Mouse (Mus musculus) embryo, embryonic 11 days (tissue): Measurements from ENCODE around the gene Mov10l1.

ENCODE experiments used
- DNase-seq: peaks from one replicate; pipeline ENCODE4 v3.0.0-alpha.2; 2015

The Mov10l1 gene

DNA sequence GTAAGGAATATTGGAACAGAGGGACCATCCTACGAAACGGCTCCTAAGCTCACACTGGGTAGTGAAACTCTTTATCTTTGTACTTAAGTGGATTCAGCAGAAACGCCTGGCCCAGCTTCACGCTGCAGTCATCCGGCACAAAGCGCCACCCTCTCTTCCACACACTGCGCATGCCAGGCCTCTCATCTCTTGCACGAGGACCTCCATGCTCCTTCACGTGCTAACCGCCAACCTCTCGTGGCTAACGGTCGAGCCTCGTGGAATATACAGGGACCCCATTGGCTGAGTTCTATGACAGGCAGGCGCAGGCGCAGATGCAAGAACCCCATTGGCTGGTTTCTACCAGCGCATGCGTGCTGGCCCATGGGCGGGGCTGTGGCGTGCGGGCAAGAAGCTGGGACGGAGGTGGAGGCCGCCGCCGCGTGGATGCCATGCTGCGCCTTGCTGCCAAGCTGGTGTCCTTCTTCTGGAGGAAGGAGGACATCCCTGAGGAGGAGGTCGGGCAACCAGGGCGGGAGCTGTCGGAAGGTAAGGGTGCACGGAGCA lies at the start of gene Mov10l1:
TSS of gene Mov10l1 (plus strand) at position 376 of the 546 bp plus-strand sequence.
- DNase-seq, result no peak

DNA sequence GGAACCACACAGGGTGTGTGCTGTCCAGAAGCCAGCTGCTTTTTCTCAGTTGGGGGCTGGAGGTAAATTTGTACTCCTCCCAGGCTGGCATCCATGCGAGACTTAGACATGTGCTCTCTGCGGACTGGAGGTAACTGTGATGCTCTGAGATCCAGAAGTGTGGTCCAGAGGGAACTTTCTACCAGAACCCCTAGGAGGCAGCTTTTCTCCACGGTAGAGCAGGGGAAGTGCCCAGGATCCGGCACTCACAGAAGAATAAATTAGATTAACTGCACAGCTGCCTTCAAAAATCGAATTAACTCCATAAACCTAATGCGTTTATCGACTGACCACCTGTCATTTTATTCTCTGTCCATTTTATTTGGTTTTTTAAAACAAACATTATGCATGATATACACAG lies 48.6 kb upstream of the Mov10l1 start:
- DNase-seq, result peak; percentile 43

DNA sequence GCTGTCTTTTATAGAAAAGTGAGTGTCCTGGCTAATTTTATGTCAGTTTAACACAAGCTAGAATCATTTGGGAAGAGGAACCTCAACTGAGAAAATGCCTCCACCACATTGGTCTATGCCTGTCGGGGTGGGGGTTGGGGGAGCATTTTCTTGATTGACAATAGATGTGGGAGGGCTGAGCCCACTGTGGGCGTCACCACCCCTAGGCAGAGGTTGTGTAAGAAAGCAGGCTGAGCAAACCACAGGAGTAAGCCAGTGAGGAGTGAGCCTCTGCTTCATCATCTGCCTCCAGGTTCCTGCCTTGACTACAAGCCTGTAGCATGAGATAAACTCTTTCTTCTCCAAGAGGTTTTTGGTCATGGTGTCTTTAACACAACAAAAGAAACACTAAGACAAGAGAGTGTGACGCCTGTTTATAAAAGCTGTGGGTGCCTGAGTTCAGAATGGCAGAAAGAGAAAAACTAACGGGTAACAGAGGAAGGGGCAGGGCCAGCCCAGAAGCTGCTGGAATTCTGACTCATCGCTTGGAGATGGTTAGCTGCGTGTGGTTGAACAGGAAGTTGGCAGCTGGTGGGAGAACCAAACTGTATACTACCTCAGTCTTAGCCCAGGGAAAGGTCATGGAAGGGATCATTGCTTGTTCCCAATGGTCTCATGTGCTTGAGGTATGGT lies 46.0 kb upstream of the Mov10l1 start:
- no peak for DNase-seq

DNA sequence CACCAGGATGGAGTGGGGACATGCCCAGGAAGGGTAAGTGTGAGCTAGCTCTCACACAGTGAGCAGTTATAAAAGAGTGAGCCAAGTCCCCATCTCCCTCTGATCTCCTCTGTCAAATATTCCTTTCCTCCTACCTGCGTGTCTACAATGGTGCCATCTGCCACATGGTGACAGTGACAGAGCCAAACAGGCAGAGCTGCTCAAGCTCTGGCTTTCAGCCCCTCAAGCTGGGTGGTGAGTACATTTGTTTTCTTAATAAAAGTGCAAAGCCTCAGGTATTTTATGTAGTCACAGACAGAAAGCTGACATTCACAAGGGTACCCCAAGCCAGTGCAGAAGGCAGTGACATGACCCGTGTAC lies 45.4 kb upstream of the Mov10l1 start:
- no peak for DNase-seq

DNA sequence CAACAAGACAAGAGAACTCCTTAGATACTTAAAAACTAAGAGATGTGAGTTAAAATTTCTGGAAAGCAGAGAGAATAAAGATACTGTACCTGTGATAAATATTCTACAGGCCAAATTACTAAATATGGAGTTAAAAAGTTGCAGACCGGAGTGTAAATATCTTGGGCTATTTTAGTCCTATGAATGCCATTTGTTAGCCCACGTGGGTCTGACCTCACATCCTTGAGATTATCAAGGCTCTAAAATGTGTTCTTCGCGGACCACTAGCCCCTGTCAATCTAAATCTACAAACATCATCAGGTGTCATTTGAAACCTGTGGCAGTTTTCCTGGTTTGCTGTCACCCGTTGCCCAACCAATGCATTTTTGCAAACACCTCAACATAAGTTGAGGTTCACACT lies 39.9 kb upstream of the Mov10l1 start:
- DNase-seq, result no peak

DNA sequence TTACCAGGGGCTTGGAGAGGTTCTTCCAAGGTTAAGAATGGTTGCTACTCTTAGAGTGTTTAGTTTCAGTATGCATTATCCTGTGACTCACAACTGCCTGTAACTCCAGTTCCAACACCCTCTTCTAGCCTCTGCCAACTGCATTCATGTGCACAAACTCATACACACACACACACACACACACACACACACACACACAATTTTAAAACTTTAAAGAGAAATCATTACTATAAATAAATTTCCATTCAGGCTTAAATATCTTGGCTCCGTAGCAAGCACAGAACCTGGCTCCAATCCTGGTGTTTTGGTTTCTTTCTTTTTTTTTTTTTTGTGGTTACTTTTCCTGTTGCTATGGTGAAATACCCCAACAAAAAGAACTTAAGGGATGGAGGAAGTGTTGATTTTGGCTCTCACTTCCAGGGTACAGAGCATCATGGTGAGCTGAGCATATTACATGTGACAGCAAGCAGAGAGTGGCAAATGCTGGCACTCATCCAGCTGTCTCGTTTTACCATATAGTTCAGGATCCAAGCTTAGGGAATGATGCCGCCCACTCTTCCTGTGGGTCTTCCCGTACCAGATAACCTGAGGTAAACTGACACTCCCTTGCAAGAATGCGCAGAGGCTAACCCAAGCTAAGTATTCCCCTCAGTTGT lies 38.7 kb upstream of the Mov10l1 start:
- DNase-seq, result no peak

DNA sequence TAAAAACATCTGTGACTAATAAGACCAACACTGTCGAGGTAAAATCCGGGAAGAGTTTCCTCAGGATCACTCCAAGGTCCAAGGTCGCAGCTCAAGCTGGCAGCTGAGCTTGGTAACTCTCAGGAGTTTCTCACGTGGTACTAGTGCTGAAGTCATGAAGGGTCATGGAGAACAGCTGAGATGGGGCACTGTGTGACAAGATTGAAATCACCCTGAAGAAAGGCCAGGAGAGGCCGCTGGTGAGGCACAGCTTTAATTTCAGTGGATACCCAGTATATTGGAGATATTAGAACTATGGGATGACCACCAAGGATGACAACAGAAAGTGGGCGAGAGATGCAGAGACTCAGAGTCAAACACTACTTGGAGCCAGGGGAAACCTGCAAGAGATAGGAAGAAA lies 35.9 kb upstream of the Mov10l1 start:
- DNase-seq, result peak; percentile 17

DNA sequence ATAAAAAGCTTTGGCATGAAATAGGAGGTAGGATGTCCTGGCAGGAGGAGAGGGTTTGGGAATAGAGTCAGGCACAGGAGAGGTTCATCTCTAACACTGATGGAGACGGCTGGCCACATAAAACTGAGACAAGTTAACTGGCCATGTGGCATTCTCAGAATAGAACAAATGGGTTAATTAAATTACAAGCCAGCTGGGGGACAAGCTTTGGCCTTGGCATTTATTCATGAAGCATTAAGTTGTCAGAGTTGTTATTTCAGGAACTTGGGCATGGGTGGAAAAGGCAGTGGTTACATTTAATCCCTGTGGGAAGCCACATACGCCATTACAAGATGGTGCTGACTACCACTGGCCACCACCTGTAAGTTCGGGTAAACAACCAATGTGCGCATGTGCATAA lies 31.5 kb upstream of the Mov10l1 start:
- DNase-seq, result no peak

DNA sequence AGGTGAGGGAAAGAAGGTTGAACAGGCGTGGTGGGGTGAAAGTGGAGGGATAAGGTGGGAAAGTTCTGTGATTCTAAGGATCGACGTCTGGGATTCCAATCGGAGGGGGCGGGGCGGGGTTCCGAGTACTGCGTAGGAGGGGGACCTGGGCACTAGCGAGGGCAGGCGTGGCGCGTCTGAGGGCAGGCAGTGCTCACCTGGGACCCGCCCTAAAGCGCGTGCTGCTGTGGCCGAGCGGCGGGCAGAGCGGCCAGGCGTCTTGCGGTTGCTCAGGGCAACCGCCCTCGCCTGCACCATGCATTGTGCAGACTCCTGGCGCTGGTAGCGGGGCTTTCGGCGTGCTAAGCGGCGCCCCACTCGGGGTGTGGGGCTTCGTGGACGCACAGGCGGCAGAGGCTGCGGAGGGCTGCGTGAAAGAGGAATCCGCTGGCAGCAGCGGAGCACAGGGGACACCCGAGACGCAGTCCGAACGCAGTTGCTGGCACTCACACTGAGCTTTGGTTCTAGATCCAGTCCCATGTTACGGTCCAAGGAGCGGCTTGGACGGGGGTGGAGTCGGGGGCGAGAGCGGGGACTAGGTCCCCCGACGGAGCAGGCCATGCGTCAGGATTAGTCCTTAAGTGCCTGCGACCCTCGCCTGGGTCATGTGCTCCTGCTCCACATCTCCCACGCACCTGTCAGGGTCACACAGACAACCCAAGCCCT lies 28.2 kb upstream of the Mov10l1 start, which contains the start of gene Ttll8:
TSS of gene Ttll8 (minus strand) at position 51 of the 705 bp plus-strand sequence.
- peak; percentile 68 for DNase-seq

DNA sequence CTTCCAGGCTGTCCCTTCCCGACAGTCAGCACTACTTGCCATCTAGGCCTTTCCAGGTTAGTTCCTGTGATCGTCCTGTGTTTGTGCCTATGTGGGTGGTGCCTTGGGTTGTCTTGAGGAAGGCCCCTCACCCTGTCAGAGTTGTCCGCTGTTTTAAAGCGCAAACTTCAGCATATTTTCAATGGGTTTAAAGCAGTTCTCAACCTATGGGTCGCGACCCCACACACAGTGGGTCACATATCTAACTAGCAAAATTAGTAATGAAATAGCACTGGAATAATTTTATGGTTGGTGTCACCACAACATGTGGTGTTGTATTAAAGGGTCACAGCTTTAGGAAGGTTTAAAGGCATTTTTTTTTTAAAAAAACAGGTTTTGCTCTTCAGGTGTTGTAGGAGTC lies 27.4 kb upstream of the Mov10l1 start:
- DNase-seq, result no peak

DNA sequence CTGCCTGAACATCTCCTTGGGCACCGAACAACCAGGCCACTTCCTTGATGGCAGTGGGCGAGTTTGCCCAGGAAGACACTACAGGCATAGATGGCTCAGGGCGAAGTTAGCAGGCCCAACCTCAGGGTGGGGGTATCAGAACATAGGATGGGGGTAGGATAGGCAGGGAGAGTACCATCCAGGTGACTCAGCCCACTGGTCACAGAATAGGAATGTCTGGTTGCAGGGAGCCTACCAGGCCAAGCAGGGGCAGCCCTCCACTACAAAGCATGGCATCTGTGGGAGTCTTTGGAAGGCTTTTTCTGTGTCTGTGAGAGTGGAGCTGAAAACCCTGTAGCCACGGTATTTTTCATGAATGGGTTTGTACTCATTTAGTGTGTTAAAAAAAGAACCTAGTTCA lies 25.2 kb upstream of the Mov10l1 start:
- no peak for DNase-seq

DNA sequence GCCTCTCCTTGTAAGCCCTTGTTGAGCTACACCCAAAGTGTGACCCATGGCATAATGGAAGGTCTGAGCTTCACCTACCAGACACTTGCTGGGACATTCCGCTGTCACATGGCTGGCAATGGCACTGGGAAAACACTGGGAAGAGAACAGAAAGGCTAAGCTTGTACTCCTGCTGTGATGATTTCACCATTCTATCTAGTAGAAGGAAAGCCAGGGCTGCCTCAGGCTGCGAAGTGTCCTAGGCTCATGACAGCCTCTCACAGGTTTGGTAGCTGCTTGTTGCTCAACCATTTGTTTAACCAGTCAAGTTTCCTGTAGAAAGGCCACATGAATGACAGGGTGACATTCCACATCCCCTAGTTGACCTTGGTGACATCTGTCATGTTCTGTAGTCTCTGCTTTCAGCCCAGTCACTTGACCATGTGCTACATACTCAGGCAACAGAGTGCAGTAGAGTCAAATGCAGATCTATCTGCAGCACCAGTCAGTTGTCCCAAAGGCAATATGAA lies 18.6 kb upstream of the Mov10l1 start:
- DNase-seq, result no peak

DNA sequence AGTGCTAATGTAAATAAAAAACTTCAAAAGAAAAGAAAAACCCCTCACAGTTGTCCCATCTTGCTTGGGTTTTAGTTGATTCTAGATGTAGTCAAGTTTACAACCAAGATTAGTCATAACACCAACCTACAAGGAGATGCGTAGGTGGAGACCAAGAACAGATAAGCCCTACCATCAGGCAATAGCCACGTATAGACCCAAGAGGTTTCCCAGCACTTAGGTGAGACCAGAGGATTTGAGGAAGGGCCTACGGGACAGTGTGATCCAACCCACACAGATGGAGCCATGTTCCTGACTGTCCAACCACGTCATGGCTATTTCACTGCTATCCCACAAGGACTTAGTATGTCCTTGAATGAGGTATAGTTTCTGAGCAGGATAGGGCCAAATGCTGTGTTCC lies 10.4 kb upstream of the Mov10l1 start:
- no peak for DNase-seq

DNA sequence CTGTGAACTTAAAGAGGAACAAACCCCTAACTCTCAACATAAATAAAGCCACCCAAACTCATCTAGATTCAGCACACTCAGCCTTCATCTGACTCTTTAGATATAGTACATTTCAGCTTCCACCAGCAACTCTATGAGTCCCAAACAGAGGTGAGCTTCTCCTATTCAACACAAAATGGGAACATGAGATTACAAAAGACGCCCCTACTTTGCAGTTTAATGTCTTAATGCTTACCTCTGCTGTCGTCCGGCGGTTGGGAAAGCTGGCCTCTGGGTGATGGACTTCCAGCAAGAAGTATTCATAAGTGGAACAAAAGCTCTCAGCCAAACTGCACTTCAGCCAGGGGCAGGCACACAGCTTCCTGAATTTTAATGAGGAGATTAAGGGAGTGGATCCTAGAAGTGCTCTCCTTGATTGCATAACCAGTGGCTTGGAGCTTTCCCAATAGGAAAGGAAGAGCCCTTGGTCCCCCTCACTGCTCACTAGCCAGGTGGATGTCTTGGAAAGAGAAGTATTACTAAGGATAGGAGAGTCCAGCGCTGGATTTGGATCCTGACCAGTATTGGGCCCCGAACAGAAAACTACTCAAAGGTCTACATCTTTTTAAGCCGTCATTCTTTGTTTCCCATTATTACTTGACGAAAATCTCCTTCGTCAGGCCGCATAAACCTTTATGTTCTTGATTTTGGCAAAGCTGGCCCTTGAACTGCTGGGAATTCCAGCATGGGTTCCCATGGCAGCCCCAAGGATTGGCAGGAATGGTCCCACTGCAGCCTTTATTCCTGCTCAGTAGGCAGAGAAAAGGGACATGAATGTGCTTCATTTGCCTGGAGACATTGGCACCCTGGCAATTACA lies 4.2 kb upstream of the Mov10l1 start, which contains the start of gene Mlc1:
TSS of gene Mlc1 (minus strand) at position 727 of the 857 bp plus-strand sequence.
- peak; percentile 53 for DNase-seq

DNA sequence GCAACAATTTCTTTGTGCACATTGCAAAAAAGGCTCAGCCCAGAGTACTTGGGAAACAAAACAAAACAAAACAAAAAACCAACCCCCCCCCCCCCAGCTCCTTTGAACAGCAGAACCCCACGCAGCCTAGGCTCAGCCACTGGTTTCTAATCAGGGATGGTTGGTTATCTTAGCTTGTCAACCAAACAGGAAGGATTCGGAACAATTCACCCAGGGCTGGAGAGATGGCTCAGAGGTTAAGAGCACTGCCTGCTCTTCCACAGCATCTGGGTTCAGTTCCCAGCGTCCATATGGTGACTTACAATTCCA lies 3.6 kb upstream of the Mov10l1 start:
- DNase-seq, result no peak

DNA sequence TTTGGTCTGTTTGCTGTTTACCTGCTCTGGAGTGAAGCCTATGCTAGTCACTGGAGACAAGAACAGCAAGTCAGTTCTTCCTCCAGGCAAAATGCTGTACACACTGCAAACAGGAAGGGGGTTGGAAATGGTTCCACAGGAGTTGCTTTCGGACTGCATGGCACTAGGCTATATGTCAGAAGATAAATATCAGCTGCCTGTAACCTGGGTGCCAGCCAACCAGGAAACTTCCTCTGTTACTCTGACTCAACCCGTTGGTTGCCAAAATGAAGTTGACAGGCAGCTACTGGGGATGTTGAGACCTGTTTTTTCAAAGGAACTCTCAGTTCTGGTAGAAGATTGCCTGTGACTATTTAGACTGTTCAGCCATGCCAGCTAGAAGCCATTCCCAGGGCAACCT lies 6.5 kb downstream of the Mov10l1 start:
- DNase-seq, result no peak

DNA sequence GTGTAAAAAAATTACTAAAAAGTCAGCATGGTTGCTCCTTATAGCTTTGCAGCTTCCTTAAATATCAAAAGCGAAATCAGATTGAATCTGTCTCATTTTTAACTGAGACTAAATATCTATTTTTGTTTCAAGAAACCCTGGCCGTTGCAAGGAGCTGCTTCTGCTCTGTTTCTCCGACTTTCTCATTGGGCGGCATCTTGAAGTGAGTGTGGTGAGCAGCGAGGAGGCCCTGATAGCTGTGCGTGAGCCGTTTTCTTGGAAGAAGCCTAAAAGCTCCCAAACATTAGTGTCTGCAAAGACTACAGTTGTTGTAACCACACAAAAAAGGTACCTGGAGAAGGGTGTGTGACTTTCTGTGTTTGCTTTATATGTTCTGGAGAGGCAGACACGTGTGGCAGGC lies 15.9 kb downstream of the Mov10l1 start:
- no peak for DNase-seq

DNA sequence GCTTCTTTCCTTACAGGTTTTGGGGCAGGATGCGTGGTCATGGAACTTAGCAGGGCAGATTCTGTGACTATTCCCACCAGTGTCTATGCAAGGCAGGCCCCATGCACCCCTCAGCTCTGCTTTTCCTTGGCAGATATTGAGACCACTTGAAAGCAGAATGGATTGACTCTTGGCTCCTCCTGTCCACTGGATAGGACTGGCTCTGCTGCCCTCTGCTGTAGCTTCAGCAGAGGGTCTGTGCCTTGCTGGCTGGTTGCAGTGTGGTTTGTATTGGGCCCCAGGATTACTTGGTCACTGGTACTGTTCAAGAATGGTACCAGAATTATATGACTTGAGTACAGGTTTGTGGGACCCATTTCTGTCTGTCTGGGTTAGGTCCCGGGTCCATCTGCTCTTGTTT lies 16.4 kb downstream of the Mov10l1 start:
- DNase-seq, result peak; percentile 27

DNA sequence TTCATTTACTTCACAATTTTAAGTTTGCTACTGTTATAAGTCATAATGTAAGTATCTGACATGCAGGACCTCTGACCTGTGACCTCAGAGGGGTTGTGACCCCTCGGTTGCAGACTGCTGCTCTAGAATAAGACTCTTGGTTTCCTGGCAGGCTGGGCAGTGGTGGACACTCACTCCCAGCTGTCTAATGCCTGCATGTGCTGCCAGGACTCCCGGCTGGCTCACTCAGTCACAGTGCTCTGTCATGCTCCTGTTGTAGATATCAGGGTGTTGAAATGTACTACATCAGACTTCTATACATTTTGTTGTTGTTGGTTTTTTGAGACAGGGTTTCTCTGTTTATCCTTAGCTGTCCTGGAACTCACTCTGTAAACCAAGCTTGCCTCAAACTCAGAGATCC lies 17.7 kb downstream of the Mov10l1 start:
- DNase-seq, result no peak

DNA sequence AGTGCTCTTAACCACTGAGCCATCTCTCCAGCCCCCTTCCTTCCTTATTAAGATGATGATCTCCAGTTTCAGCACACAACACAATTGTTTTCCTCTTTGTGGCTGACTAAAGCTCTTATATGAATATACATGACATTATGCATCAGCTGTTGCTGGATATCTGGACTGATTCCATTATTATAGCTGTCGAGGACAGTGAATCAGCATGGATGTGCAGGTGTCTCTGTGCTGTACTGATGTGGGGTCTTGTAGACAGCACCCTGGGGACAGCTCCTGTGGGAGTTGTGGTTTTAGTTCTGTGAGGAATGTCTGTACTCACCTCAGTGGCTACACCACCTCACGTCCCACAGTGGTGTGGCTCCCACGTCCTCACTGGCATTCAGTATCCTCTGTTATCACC lies 18.5 kb downstream of the Mov10l1 start:
- no peak for DNase-seq

DNA sequence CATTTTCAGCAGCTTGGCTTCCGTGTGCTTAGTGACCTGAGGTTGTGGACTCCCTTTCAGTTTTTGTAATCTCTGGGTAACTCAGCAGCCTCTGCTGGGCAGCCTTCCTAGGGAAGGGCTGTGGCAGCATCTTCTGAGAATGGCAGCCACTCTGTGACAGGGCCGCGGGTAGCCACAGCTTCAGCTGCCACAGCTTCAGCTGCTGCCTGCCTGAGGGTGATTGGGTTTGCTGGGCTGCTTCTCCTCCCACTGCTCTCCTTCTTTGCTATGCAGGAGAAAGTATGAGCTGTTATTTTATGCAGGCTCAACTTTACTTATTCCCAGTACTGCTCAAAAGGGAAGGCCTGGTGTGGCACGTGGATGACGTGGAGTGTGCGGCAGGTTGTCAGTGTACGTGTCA lies 24.3 kb downstream of the Mov10l1 start:
- no peak for DNase-seq

DNA sequence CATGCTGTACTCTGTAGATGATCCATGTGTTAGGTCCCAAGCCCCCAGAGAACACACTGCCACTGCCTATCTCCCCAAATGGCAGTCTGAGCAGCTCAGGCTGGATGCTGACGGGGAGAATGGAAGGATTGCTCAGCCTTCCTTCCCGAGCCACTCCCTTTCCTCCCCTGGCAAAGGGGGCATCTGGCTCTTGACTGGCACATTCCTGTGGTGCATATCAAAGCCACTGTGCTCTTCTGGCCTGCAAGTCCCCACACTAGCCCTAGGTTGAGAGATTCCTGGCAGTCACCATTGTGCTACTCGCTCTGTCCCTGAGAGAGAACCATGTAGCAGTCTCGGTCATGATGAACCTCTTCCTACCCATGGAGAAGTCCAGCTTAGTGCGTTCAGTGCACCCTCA lies 25.1 kb downstream of the Mov10l1 start:
- no peak for DNase-seq

DNA sequence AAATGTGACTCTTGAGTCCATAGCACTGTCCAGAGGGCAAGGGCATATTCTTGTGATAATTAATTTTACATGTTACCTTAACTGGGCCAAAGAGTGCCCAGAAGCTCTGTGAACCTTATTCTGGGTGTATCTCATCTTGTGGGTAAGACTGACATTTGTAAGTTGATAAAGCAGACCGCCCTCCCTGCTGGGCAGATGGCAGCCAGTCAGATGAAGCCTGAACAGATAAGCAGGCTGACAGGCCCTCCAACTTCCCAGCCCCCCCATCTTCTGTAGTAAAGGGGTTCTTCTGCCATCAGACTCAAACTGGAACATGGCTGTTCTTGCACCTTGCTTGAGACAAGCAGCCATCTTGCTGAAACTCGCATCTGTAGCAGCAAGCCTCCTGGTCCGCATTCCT lies 34.0 kb downstream of the Mov10l1 start:
- no peak for DNase-seq
